Mouse (Mus musculus): ENCODE measurements at regions not wholly inside any gene's neighbourhood (a gene's known extent, or its start where the extent isn't known, plus 50 kb on each side); places are given as distances from the start of the nearest gene placed in this dataset.
A peak's percentile ranks its signal among the peaks of the same experiment; 100 is the strongest.

GRCm38 (mm10) chr1:56453756-56454155 lies 183.5 kb downstream of the Hsfy2 start:
- no peak overlapping the region for H3K9ac ChIP-seq (ENCODE audit: low read depth, low read length)
- H3K36me3 ChIP-seq (ENCODE audit: control insufficient read depth, insufficient read depth) = no peaks in the 10 kb centered on the region
- no peak overlapping the region for H3K27ac ChIP-seq (ENCODE audit: low read depth, low read length)
- no peaks in the 10 kb centered on the region for H3K9me3 ChIP-seq (ENCODE audit: control insufficient read depth)
- 85% methylated on average over 3 of the region's 3 CpGs for WGBS
- no peak overlapping the region for H3K4me3 ChIP-seq (ENCODE audit: low read depth, low read length)
- no peaks in the 10 kb centered on the region for H3K27me3 ChIP-seq (replicated peaks; ENCODE audit: control insufficient read depth, insufficient read depth, low read length)
- no peak for TF ChIP-seq CTCF (IDR thresholded peaks at IDR 0.05; ENCODE audit: low read depth)
- ATAC-seq = no peak
- no peaks in the 10 kb centered on the region for H3K4me1 ChIP-seq (replicated peaks; ENCODE audit: control insufficient read depth, insufficient read depth, low read length)
- H3K4me2 ChIP-seq (replicated peaks; ENCODE audit: low read depth) = no peak overlapping the region

GRCm38 (mm10) chr1:56442835-56443234 lies 194.4 kb downstream of the Hsfy2 start:
- ATAC-seq = no peak
- no peaks in the 10 kb centered on the region for H3K27me3 ChIP-seq (replicated peaks; ENCODE audit: control insufficient read depth, insufficient read depth, low read length)
- no peaks in the 10 kb centered on the region for H3K36me3 ChIP-seq (ENCODE audit: control insufficient read depth, insufficient read depth)
- TF ChIP-seq CTCF (IDR thresholded peaks at IDR 0.05; ENCODE audit: low read depth) = no peak
- H3K9ac ChIP-seq (ENCODE audit: low read depth, low read length) = no peak overlapping the region
- H3K4me2 ChIP-seq (replicated peaks; ENCODE audit: low read depth) = no peak overlapping the region
- no peak overlapping the region for H3K4me3 ChIP-seq (ENCODE audit: low read depth, low read length)
- no peaks in the 10 kb centered on the region for H3K4me1 ChIP-seq (replicated peaks; ENCODE audit: control insufficient read depth, insufficient read depth, low read length)
- 59% methylated on average over 1 of the region's 1 CpGs for WGBS
- H3K27ac ChIP-seq (ENCODE audit: low read depth, low read length) = no peak overlapping the region
- no peaks in the 10 kb centered on the region for H3K9me3 ChIP-seq (ENCODE audit: control insufficient read depth)

- Histone ChIP-seq H3K27ac (ENCODE audit: low read depth, low read length) (no peak overlapping the region), H3K4me2 (replicated peaks; ENCODE audit: low read depth) (no peak overlapping the region), H3K4me3 (ENCODE audit: low read depth, low read length) (no peak overlapping the region), H3K4me1 (replicated peaks; ENCODE audit: control insufficient read depth, insufficient read depth, low read length) (no peaks in the 10 kb centered on the region), H3K36me3 (ENCODE audit: control insufficient read depth, insufficient read depth) (no peaks in the 10 kb centered on the region), H3K27me3 (replicated peaks; ENCODE audit: control insufficient read depth, insufficient read depth, low read length) (no peaks in the 10 kb centered on the region), H3K9ac (ENCODE audit: low read depth, low read length) (no peak overlapping the region), H3K9me3 (ENCODE audit: control insufficient read depth) (no peaks in the 10 kb centered on the region)
- TF ChIP-seq CTCF (IDR thresholded peaks at IDR 0.05; ENCODE audit: low read depth) = no peak
- ATAC-seq = no peak
- 85% methylated on average over 1 of the region's 1 CpGs for WGBS
These were observed 230.4 kb downstream of the Hsfy2 start for GRCm38 (mm10) chr1:56406786-56407185.

- no peak for ATAC-seq
- H3K9ac ChIP-seq (ENCODE audit: low read depth, low read length) = no peak overlapping the region
- no peak overlapping the region for H3K27ac ChIP-seq (ENCODE audit: low read depth, low read length)
- no peaks in the 10 kb centered on the region for H3K27me3 ChIP-seq (replicated peaks; ENCODE audit: control insufficient read depth, insufficient read depth, low read length)
- H3K4me1 ChIP-seq (replicated peaks; ENCODE audit: control insufficient read depth, insufficient read depth, low read length) = no peaks in the 10 kb centered on the region
- H3K4me3 ChIP-seq (ENCODE audit: low read depth, low read length) = no peak overlapping the region
- H3K4me2 ChIP-seq (replicated peaks; ENCODE audit: low read depth) = no peak overlapping the region
- 84% methylated on average over 2 of the region's 2 CpGs for WGBS
- no peaks in the 10 kb centered on the region for H3K9me3 ChIP-seq (ENCODE audit: control insufficient read depth)
- no peak for TF ChIP-seq CTCF (IDR thresholded peaks at IDR 0.05; ENCODE audit: low read depth)
- H3K36me3 ChIP-seq (ENCODE audit: control insufficient read depth, insufficient read depth) = no peaks in the 10 kb centered on the region
These were observed 233.9 kb downstream of the Hsfy2 start for GRCm38 (mm10) chr1:56403351-56403750.

- ATAC-seq = no peak
- Histone ChIP-seq H3K36me3 (ENCODE audit: control insufficient read depth, insufficient read depth) (no peaks in the 10 kb centered on the region), H3K4me3 (ENCODE audit: low read depth, low read length) (no peak overlapping the region), H3K27me3 (replicated peaks; ENCODE audit: control insufficient read depth, insufficient read depth, low read length) (no peaks in the 10 kb centered on the region), H3K27ac (ENCODE audit: low read depth, low read length) (no peak overlapping the region), H3K9ac (ENCODE audit: low read depth, low read length) (no peak overlapping the region), H3K4me1 (replicated peaks; ENCODE audit: control insufficient read depth, insufficient read depth, low read length) (no peaks in the 10 kb centered on the region), H3K4me2 (replicated peaks; ENCODE audit: low read depth) (no peak overlapping the region), H3K9me3 (ENCODE audit: control insufficient read depth) (no peaks in the 10 kb centered on the region)
- WGBS = 83% methylated on average over 6 of the region's 6 CpGs
- TF ChIP-seq CTCF (IDR thresholded peaks at IDR 0.05; ENCODE audit: low read depth) = no peak
These were observed 241.4 kb downstream of the Hsfy2 start for GRCm38 (mm10) chr1:56395832-56396231.

- Histone ChIP-seq H3K4me1 (replicated peaks; ENCODE audit: control insufficient read depth, insufficient read depth, low read length) (no peaks in the 10 kb centered on the region), H3K36me3 (ENCODE audit: control insufficient read depth, insufficient read depth) (no peaks in the 10 kb centered on the region), H3K4me2 (replicated peaks; ENCODE audit: low read depth) (no peak overlapping the region), H3K27me3 (replicated peaks; ENCODE audit: control insufficient read depth, insufficient read depth, low read length) (no peaks in the 10 kb centered on the region), H3K27ac (ENCODE audit: low read depth, low read length) (no peak overlapping the region), H3K9me3 (ENCODE audit: control insufficient read depth) (no peaks in the 10 kb centered on the region), H3K4me3 (ENCODE audit: low read depth, low read length) (no peak overlapping the region), H3K9ac (ENCODE audit: low read depth, low read length) (no peak overlapping the region)
- no peak for TF ChIP-seq CTCF (IDR thresholded peaks at IDR 0.05; ENCODE audit: low read depth)
- no peak for ATAC-seq
- 59% methylated on average over 6 of the region's 6 CpGs for WGBS
These were observed 250.1 kb downstream of the Hsfy2 start for GRCm38 (mm10) chr1:56387086-56387485.

GRCm38 (mm10) chr1:56366319-56366718 lies 270.9 kb downstream of the Hsfy2 start:
- Histone ChIP-seq H3K4me2 (replicated peaks; ENCODE audit: low read depth) (no peak overlapping the region), H3K4me1 (replicated peaks; ENCODE audit: control insufficient read depth, insufficient read depth, low read length) (no peaks in the 10 kb centered on the region), H3K9me3 (ENCODE audit: control insufficient read depth) (no peaks in the 10 kb centered on the region), H3K4me3 (ENCODE audit: low read depth, low read length) (no peak overlapping the region), H3K9ac (ENCODE audit: low read depth, low read length) (no peak overlapping the region), H3K27me3 (replicated peaks; ENCODE audit: control insufficient read depth, insufficient read depth, low read length) (no peaks in the 10 kb centered on the region), H3K27ac (ENCODE audit: low read depth, low read length) (no peak overlapping the region), H3K36me3 (ENCODE audit: control insufficient read depth, insufficient read depth) (no peaks in the 10 kb centered on the region)
- peak; percentile 45; the same call in 1 of the 2 replicates for ATAC-seq
- 51% methylated on average over 2 of the region's 2 CpGs for WGBS
- no peak for TF ChIP-seq CTCF (IDR thresholded peaks at IDR 0.05; ENCODE audit: low read depth)
